Mouse (Mus musculus) ES-Bruce4 (cell line): ENCODE data around the gene BC025920. TPM values are rescaled to one million over a fixed set of nuclear protein-coding genes. Genes with fewer than 3 reads are reported as not detected.

Experiments
- H3K27ac ChIP-seq: 2 replicates; pipeline ENCODE4 v1.5.1; 2012; ENCODE audit warnings: low read length, inconsistent platforms; ENCODE audit not compliant: insufficient read depth
- H3K27me3 ChIP-seq: 2 replicates; pipeline ENCODE4 v1.6.1; 2012; ENCODE audit warnings: mild to moderate bottlenecking, low read length, inconsistent platforms; ENCODE audit not compliant: control insufficient read depth, poor library complexity, insufficient read depth, severe bottlenecking
- H3K36me3 ChIP-seq: 2 replicates; pipeline ENCODE4 v1.6.1; 2012; ENCODE audit warnings: inconsistent platforms, mild to moderate bottlenecking, low read length, moderate library complexity; ENCODE audit not compliant: control insufficient read depth, poor library complexity, insufficient read depth, severe bottlenecking
- H3K4me1 ChIP-seq: one replicate; pipeline ENCODE4 v1.8.1; 2011; ENCODE audit warnings: low read length; ENCODE audit not compliant: control insufficient read depth, insufficient read depth
- H3K4me3 ChIP-seq: 2 replicates; pipeline ENCODE4 v1.5.1; 2011; ENCODE audit warnings: low read depth, mild to moderate bottlenecking, low read length
- H3K9ac ChIP-seq: 2 replicates; pipeline ENCODE4 v1.6.1; 2012; ENCODE audit warnings: low read depth, mild to moderate bottlenecking, inconsistent platforms; ENCODE audit not compliant: poor library complexity, severe bottlenecking
- H3K9me3 ChIP-seq: replicated peaks from 2 replicates; pipeline ENCODE4 v1.6.1; 2012; ENCODE audit warnings: mild to moderate bottlenecking, low read length, inconsistent platforms; ENCODE audit not compliant: control insufficient read depth, poor library complexity, insufficient read depth, severe bottlenecking
- CTCF ChIP-seq: IDR thresholded peaks from one replicate; pipeline ENCODE4 v1.8.1; 2011; ENCODE audit warnings: low read depth, low read length
- EP300 ChIP-seq: IDR thresholded peaks from 2 replicates; pipeline ENCODE4 v1.6.1; 2011; ENCODE audit warnings: low read depth, low read length; ENCODE audit not compliant: insufficient read depth
- POLR2A ChIP-seq: IDR thresholded peaks from one replicate; pipeline ENCODE4 v1.8.1; 2011; ENCODE audit warnings: low read length; ENCODE audit not compliant: insufficient read depth
- polyA plus RNA-seq: library from polyadenylated mRNA; stranded (reverse); fragments of >200 nt; gene quantifications from 2 replicates; pipeline ENCODE4 v1.2.4, GENCODE M21; 2011; ENCODE audit warnings: low read depth; ENCODE audit not compliant: missing spikeins, insufficient read depth, insufficient read length

The BC025920 gene
- polyA plus RNA-seq, 1 experiment = 3.2 TPM

DNA sequence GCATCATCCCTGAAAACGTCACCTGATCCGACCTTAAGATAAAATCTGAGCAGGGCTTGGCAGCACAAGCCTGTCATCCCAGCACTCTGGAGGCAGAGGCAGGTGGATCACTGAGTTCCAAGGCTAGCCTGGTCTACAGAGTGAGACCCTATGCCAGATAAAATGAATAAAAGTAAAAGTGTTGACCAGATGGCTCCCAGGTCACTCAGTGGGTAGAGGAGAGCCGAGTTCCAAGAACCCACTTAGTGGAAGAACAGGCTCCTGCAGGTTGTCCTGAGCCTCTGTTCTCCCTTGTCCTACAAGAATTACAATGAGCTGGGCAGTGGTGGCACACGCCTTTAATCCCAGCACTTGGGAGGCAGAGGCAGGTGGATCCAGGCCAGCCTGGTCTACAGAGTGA is 12.8 kb upstream of the BC025920 start:
- Histone ChIP-seq H3K27me3 (no peaks in the 10 kb centered on the region), H3K9me3 (no peaks in the 10 kb centered on the region), H3K9ac (no peak overlapping the region), H3K27ac (no peak overlapping the region), H3K4me1 (peaks cover 3% of the 10 kb centered on the region), H3K4me3 (no peak overlapping the region), H3K36me3 (no peaks in the 10 kb centered on the region)
- TF ChIP-seq CTCF (no peak), POLR2A (no peak), EP300 (no peak)

DNA sequence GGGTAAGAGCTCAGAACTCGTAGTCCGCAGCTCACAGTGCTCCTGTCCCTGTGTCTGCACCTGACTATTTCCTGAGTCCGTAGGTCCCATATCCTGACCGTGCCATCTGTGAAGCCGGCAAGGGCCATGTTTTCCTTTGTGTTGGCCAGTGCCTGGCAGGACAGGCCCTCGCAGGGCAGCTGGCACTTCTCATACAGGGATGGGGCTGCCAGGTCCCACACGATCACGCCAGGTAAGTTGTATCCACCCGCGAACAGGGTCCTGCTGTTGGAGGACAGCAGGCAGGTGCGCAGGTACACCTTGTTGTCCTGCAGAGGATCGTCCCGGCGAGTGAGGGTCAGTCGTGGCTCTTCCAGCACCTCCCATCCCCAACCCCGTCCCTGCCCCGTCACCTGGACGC is 12.1 kb upstream of the BC025920 start:
- no peak overlapping the region for H3K4me3 ChIP-seq
- H3K36me3 ChIP-seq = no peaks in the 10 kb centered on the region
- H3K9me3 ChIP-seq = no peaks in the 10 kb centered on the region
- H3K9ac ChIP-seq = no peak overlapping the region
- TF ChIP-seq POLR2A = no peak
- no peak for TF ChIP-seq CTCF
- TF ChIP-seq EP300 = no peak
- H3K27me3 ChIP-seq = no peaks in the 10 kb centered on the region
- peaks cover 3% of the 10 kb centered on the region for H3K4me1 ChIP-seq
- H3K27ac ChIP-seq = no peak overlapping the region

DNA sequence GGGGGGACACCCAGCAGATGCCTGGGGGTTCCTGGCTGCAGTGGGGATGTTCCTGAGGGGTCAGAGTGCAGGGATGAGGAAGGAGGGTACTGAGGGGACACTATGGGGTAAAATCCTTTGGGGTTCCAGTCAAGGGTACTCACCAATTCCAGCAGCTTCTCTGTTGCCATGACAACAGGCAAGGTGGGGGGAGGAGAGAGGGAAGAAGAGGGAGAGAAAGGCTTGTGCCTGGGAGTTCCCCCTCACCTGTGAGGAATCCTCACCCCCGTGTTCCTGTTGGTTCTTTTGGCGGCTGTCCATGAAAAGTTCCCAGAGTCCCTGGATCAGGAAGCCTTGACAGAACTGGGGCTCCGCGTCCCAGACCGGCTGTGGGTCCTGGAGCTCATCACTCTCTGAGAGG is 10.5 kb upstream of the BC025920 start:
- Histone ChIP-seq H3K36me3 (no peaks in the 10 kb centered on the region), H3K4me3 (no peak overlapping the region), H3K27me3 (no peaks in the 10 kb centered on the region), H3K27ac (no peak overlapping the region), H3K9ac (no peak overlapping the region), H3K9me3 (no peaks in the 10 kb centered on the region), H3K4me1 (peaks cover 3% of the 10 kb centered on the region)
- TF ChIP-seq POLR2A = no peak
- TF ChIP-seq EP300 = no peak

DNA sequence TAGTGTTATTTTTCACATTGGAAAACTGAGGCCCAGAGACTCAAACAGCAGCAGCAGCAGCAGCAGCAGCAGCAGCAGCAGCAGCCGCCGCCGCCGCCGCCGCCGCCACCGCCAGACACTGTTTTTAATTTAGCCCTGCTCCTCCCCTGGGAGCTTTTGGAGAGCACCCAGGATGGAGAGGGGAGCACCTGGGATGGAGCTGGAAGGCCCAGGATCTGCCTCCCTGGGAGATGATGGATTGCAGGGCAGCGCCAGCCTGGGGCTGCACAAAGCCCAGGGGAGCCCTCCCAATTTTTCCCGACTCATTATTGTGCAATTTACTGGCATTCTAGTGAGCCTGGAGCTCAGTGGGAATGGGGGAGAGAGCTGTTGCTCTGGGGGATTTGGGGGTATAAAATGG is 9.5 kb upstream of the BC025920 start:
- peaks cover 3% of the 10 kb centered on the region for H3K4me1 ChIP-seq
- no peak overlapping the region for H3K27ac ChIP-seq
- TF ChIP-seq EP300 (no peak), POLR2A (no peak), CTCF (no peak)
- no peaks in the 10 kb centered on the region for H3K36me3 ChIP-seq
- H3K4me3 ChIP-seq = no peak overlapping the region
- H3K9ac ChIP-seq = peak overlapping the region; percentile 31; the same call in 1 of the 2 replicates
- no peaks in the 10 kb centered on the region for H3K27me3 ChIP-seq
- H3K9me3 ChIP-seq = no peaks in the 10 kb centered on the region

DNA sequence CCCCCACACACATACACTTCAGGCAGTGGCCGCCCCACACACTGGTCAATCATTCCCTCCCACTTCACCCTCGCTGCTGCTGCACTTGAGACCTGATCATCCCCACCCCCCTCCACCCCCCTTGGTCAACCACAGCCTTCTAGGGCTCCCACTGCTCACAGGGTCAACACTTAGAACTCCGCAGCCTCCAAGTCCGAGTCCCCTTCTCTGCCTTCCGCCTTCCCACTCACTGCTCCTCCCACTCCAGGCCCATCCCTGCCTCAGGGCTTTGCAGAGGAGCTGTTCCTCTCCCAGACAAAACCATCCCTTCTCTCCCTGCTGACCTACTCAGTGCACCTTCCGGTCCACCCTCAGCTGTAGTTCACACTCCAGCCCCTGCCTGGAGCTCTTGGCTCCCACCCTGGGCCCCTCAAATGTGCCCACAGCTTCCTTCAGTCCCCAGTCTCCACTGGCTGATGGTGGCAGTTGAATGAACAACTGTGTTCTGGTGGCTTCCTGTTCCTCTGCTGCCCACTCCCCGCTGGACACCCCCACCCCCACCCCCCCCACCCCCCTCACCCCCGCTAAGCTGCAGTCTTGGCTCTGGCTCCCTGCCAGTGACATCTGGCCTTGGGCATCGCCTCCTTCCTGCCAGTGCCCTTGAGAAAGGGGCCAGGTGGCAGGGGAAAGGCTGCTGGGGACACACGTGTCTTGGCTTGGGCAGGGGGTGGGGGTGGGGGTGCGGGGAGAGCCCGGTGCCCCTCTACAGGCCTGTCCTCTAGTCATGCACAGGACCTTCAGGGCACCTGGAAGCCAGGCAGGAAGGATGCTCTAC is 8.7 kb upstream of the BC025920 start:
- Histone ChIP-seq H3K4me3 (peak overlapping the region; percentile 26; the same call in 1 of the 2 replicates), H3K4me1 (peaks cover 3% of the 10 kb centered on the region), H3K27ac (no peak overlapping the region), H3K36me3 (no peaks in the 10 kb centered on the region), H3K27me3 (no peaks in the 10 kb centered on the region), H3K9ac (peak overlapping the region; percentile 31; the same call in 1 of the 2 replicates), H3K9me3 (no peaks in the 10 kb centered on the region)
- TF ChIP-seq POLR2A = no peak
- no peak for TF ChIP-seq CTCF
- 0 out of 2 replicates have a peak, but pooled peaks have one; percentile 38 for TF ChIP-seq EP300

DNA sequence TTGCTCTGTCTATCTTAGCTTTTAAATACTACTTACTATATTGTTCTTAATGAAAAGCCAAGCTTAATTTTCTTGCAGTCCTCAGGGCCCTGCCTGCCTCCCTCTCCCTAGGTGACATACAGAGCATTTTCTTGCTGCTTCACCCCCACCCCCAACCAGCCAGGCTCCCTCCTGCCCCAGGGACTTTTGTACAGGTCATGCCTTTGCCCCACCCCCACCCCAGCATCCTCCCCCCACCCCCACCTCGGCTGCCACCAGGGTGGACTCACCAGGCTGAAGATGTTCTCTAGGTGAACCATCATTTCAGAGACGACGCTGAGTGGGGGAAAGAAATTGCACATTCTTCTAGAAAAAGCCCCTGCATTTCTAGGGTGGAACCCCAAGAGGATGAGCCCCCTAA is 7.7 kb upstream of the BC025920 start:
- TF ChIP-seq CTCF (no peak), EP300 (no peak), POLR2A (no peak)
- peaks cover 3% of the 10 kb centered on the region for H3K4me1 ChIP-seq
- no peak overlapping the region for H3K9ac ChIP-seq
- no peak overlapping the region for H3K4me3 ChIP-seq
- no peaks in the 10 kb centered on the region for H3K9me3 ChIP-seq
- no peaks in the 10 kb centered on the region for H3K27me3 ChIP-seq
- H3K27ac ChIP-seq = no peak overlapping the region
- H3K36me3 ChIP-seq = no peaks in the 10 kb centered on the region
